Mouse (Mus musculus): ENCODE measurements around the gene Olfr748. TPM values are rescaled to one million over a fixed set of nuclear protein-coding genes. Genes with fewer than 3 reads are reported as not detected.

Gene Olfr748
- polyA plus RNA-seq, 1 experiment from 2014 or later: not detected

Other genes starting within 250 kb of the Olfr748 start
- gene Olfr741, start 234.6 kb upstream of the Olfr748 start, polyA plus RNA-seq (2015; fragmentation: Nextera tagmentation; extraction: Ambion mirVana): not detected in 2 replicates
- not detected in 2 replicates for gene Olfr742, start 203.8 kb upstream of the Olfr748 start, polyA plus RNA-seq (2015; fragmentation: Nextera tagmentation; extraction: Ambion mirVana)
- not detected in 2 replicates for gene Olfr743, start 185.5 kb upstream of the Olfr748 start, polyA plus RNA-seq (2015; fragmentation: Nextera tagmentation; extraction: Ambion mirVana)
- gene Olfr744, start 92.5 kb upstream of the Olfr748 start, polyA plus RNA-seq (2015; fragmentation: Nextera tagmentation; extraction: Ambion mirVana): not detected in 2 replicates
- gene Olfr745, start 68.0 kb upstream of the Olfr748 start, polyA plus RNA-seq (2015; fragmentation: Nextera tagmentation; extraction: Ambion mirVana): not detected in 2 replicates
- not detected in 2 replicates for gene Olfr746, start 60.3 kb upstream of the Olfr748 start, polyA plus RNA-seq (2015; fragmentation: Nextera tagmentation; extraction: Ambion mirVana)
- not detected in 2 replicates for gene Olfr747, start 14.2 kb upstream of the Olfr748 start, polyA plus RNA-seq (2015; fragmentation: Nextera tagmentation; extraction: Ambion mirVana)
- gene Olfr749, start 37.7 kb downstream of the Olfr748 start, polyA plus RNA-seq (2015; fragmentation: Nextera tagmentation; extraction: Ambion mirVana): not detected in 2 replicates
- gene Ttc5, start 78.1 kb downstream of the Olfr748 start, polyA plus RNA-seq (2015; fragmentation: Nextera tagmentation; extraction: Ambion mirVana): 121 and 123 TPM in 2 replicates
- not detected in 2 replicates for gene Ccnb1ip1, start 100.4 kb downstream of the Olfr748 start, polyA plus RNA-seq (2015; fragmentation: Nextera tagmentation; extraction: Ambion mirVana)
- gene Parp2, start 100.5 kb downstream of the Olfr748 start, polyA plus RNA-seq (2015; fragmentation: Nextera tagmentation; extraction: Ambion mirVana): 42.7 and 43.1 TPM in 2 replicates
- gene Tep1, start 163.2 kb downstream of the Olfr748 start, polyA plus RNA-seq (2015; fragmentation: Nextera tagmentation; extraction: Ambion mirVana): 2.9 and 3.3 TPM in 2 replicates
- gene Klhl33, start 190.1 kb downstream of the Olfr748 start, polyA plus RNA-seq (2015; fragmentation: Nextera tagmentation; extraction: Ambion mirVana): 4.2 and 4.3 TPM in 2 replicates
- gene Osgep, start 217.5 kb downstream of the Olfr748 start, polyA plus RNA-seq (2015; fragmentation: Nextera tagmentation; extraction: Ambion mirVana): 110 and 111 TPM in 2 replicates
- 158 and 167 TPM in 2 replicates for gene Apex1, start 217.6 kb downstream of the Olfr748 start, polyA plus RNA-seq (2015; fragmentation: Nextera tagmentation; extraction: Ambion mirVana)
- 104 and 113 TPM in 2 replicates for gene Pip4p1, start 223.5 kb downstream of the Olfr748 start, polyA plus RNA-seq (2015; fragmentation: Nextera tagmentation; extraction: Ambion mirVana)
- 23.4 and 24.0 TPM in 2 replicates for gene Pnp, start 223.7 kb downstream of the Olfr748 start, polyA plus RNA-seq (2015; fragmentation: Nextera tagmentation; extraction: Ambion mirVana)
- not detected in 2 replicates for gene Gm49342, start 237.1 kb downstream of the Olfr748 start, polyA plus RNA-seq (2015; fragmentation: Nextera tagmentation; extraction: Ambion mirVana)
- 0.56 and 0.98 TPM in 2 replicates for gene Pnp2, start 248.6 kb downstream of the Olfr748 start, polyA plus RNA-seq (2015; fragmentation: Nextera tagmentation; extraction: Ambion mirVana)

Measured in hindbrain, embryonic 16.5 days (tissue).